Mouse (Mus musculus) hindbrain, embryonic 15.5 days (tissue): Measurements from ENCODE around the gene Adamtsl5. TPM values are rescaled to one million over a fixed set of nuclear protein-coding genes. Genes with fewer than 3 reads are reported as not detected.

ENCODE experiments used
- ATAC-seq: fragments of 200-750 bp; cut with Nextera tagmentation; 2 replicates; pipeline ENCODE4 v1.8.0; 2017; ENCODE audit warnings: low read depth, moderate number of reproducible peaks, moderate TSS enrichment; ENCODE audit not compliant: low FRiP score
- H3K27ac ChIP-seq: fragments of 300-500 bp; sonication (generic); replicated peaks from 2 replicates; pipeline ENCODE4 v1.5.1; 2015; ENCODE audit warnings: mild to moderate bottlenecking, inconsistent platforms
- H3K27me3 ChIP-seq: fragments of 300-500 bp; sonication (generic); 2 replicates; pipeline ENCODE4 v1.6.1; 2015; ENCODE audit warnings: control low read depth, inconsistent platforms
- H3K36me3 ChIP-seq: fragments of 300-500 bp; sonication (generic); 2 replicates; pipeline ENCODE4 v1.6.1; 2015; ENCODE audit warnings: control low read depth, inconsistent platforms
- H3K4me1 ChIP-seq: fragments of 300-500 bp; sonication (generic); replicated peaks from 2 replicates; pipeline ENCODE4 v1.6.1; 2015; ENCODE audit warnings: control low read depth, inconsistent platforms
- H3K4me2 ChIP-seq: fragments of 300-500 bp; sonication (generic); 2 replicates; pipeline ENCODE4 v1.6.1; 2015; ENCODE audit warnings: moderate library complexity, mild to moderate bottlenecking, inconsistent platforms
- H3K4me3 ChIP-seq: fragments of 300-500 bp; sonication (generic); 2 replicates; pipeline ENCODE4 v1.5.1; 2015; ENCODE audit warnings: mild to moderate bottlenecking, inconsistent platforms
- H3K9ac ChIP-seq: fragments of 300-500 bp; sonication (generic); 2 replicates; pipeline ENCODE4 v1.6.1; 2015; ENCODE audit warnings: inconsistent platforms
- H3K9me3 ChIP-seq: fragments of 300-500 bp; sonication (generic); 2 replicates; pipeline ENCODE4 v1.6.1; 2016; ENCODE audit warnings: control low read depth, inconsistent platforms
- WGBS: fragments of 180-500 bp; shearing (Covaris S2); methylation state at CpG from one replicate; pipeline ENCODE4 v1.1.7; 2015; 5-methylcytosine and 5-hydroxymethylcytosine counted together
- polyA plus RNA-seq: library from polyadenylated mRNA; unstranded; fragments of >200 nt; fragmentation: Nextera tagmentation; extraction: Ambion mirVana; gene quantifications from 2 replicates; pipeline ENCODE4 v1.2.1, GENCODE M21; 2015

The Adamtsl5 gene
- polyA plus RNA-seq, 1 experiment from 2014 or later: 1.2 TPM

GRCm38 (mm10) chr10:80385811-80386734 lies 37.9 kb upstream of the Adamtsl5 start:
- Histone ChIP-seq H3K4me1 (peaks cover 42% of the 10 kb centered on the region), H3K9me3 (no peaks in the 10 kb centered on the region), H3K27me3 (no peaks in the 10 kb centered on the region), H3K27ac (peak overlapping the region; percentile 92), H3K4me2 (peak overlapping the region; percentile 89), H3K4me3 (peak overlapping the region; percentile 94), H3K9ac (peak overlapping the region; percentile 98), H3K36me3 (peaks cover 27% of the 10 kb centered on the region)
- peak; percentile 76 for ATAC-seq
- under 1% methylated on average over 34 of the region's 34 CpGs for WGBS

GRCm38 (mm10) chr10:80385310-80385709 lies 37.1 kb upstream of the Adamtsl5 start:
- WGBS: 2% methylated on average over 7 of the region's 7 CpGs
- Histone ChIP-seq H3K4me3 (peak overlapping the region; percentile 94), H3K4me1 (peaks cover 44% of the 10 kb centered on the region), H3K27ac (peak overlapping the region; percentile 92), H3K36me3 (peaks cover 31% of the 10 kb centered on the region), H3K4me2 (peak overlapping the region; percentile 89), H3K9me3 (no peaks in the 10 kb centered on the region), H3K9ac (peak overlapping the region; percentile 98), H3K27me3 (no peaks in the 10 kb centered on the region)
- ATAC-seq: peak; percentile 2; the same call in 1 of the 2 replicates

- Histone ChIP-seq H3K36me3 (peaks cover 34% of the 10 kb centered on the region), H3K27ac (peak overlapping the region; percentile 92; the same call in 1 of the 2 replicates), H3K4me3 (peak overlapping the region; percentile 94), H3K9ac (peak overlapping the region; percentile 98), H3K9me3 (no peaks in the 10 kb centered on the region), H3K4me2 (peak overlapping the region; percentile 89), H3K4me1 (peaks cover 44% of the 10 kb centered on the region), H3K27me3 (no peaks in the 10 kb centered on the region)
- no peak for ATAC-seq
- WGBS: 42% methylated on average over 7 of the region's 7 CpGs
Observed at GRCm38 (mm10) chr10:80384709-80385108, 36.5 kb upstream of the Adamtsl5 start.

GRCm38 (mm10) chr10:80384115-80384639 lies 36.0 kb upstream of the Adamtsl5 start:
- H3K9ac ChIP-seq: peak overlapping the region; percentile 98

GRCm38 (mm10) chr10:80383431-80383830 lies 35.2 kb upstream of the Adamtsl5 start:
- H3K9ac ChIP-seq: 0 out of 2 replicates have a peak overlapping the region, but pooled peaks have one; percentile 13
- no peaks in the 10 kb centered on the region for H3K27me3 ChIP-seq
- H3K36me3 ChIP-seq: peaks cover 42% of the 10 kb centered on the region
- H3K9me3 ChIP-seq: no peaks in the 10 kb centered on the region
- H3K4me1 ChIP-seq: peaks cover 42% of the 10 kb centered on the region
- 53% methylated on average over 4 of the region's 4 CpGs for WGBS
- peak overlapping the region; percentile 94 for H3K4me3 ChIP-seq
- H3K27ac ChIP-seq: no peak overlapping the region
- peak overlapping the region; percentile 89 for H3K4me2 ChIP-seq
- ATAC-seq: no peak

More at GRCm38 (mm10) chr10:80384115-80384639, 36.0 kb upstream of the Adamtsl5 start:
- peak overlapping the region; percentile 92; the same call in 1 of the 2 replicates for H3K27ac ChIP-seq
- WGBS: 79% methylated on average over 4 of the region's 4 CpGs
- H3K4me1 ChIP-seq: peaks cover 44% of the 10 kb centered on the region
- H3K4me2 ChIP-seq: peak overlapping the region; percentile 89
- H3K9me3 ChIP-seq: no peaks in the 10 kb centered on the region
- H3K27me3 ChIP-seq: no peaks in the 10 kb centered on the region
- ATAC-seq: no peak
- peaks cover 40% of the 10 kb centered on the region for H3K36me3 ChIP-seq
- H3K4me3 ChIP-seq: peak overlapping the region; percentile 94

DNA sequence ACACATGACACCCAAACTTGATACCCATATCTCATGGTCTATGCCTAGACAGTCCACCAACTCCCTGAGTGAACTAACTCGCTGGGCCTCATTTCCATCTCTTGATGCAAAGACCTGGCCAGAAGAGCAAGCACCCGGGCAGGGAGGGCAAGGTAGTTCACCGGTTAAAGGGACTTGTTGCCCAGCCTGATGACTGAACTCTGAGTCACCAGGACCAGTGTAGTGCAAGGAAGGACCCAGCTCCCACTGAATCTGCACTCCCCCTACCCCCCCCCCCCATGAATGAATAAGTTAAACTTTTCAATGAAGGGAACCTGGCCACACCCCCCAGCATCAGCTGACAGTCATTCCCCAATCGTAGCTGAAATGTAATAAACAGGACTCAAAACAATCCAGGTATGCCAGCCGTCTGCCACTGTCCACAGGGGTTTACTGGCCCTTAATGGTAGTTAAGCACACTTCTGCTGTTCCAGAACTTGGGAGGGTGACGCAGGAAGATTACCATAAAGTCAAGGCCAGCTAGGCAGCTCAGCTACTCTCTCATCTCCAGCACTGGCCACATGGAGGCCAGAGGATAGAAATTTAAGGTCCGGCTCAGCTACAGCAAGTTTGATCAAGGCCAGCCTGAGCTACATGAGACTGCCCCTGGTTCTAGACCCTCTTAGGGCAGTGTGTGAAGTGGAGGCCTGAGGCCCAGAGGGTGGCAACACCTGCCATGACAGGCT lies 34.6 kb upstream of the Adamtsl5 start:
- Histone ChIP-seq H3K4me2 (peak overlapping the region; percentile 89), H3K4me3 (peak overlapping the region; percentile 94)

DNA sequence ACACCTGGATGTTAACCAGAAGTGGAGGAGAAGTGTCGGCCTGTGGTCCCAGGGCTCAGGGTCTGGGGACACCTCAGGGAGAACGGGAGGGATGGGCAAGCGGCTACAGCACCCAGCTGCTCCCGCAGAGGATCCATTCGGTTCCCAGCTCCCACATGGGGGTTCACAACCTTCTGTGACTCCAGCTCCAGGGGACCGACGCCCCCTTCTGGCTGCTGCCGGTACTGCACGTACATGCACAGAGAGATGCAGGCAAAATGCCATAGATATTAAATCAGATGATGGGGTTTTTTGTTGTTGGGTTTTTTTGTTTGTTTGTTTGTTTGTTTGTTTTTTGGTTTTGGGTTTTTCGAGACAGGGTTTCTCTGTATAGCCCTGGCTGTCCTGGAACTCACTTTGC lies 29.5 kb upstream of the Adamtsl5 start:
- H3K4me2 ChIP-seq: no peak overlapping the region
- WGBS: 57% methylated on average over 10 of the region's 10 CpGs
- H3K4me1 ChIP-seq: peaks cover 6% of the 10 kb centered on the region
- H3K36me3 ChIP-seq: peaks cover 33% of the 10 kb centered on the region
- ATAC-seq: no peak
- no peak overlapping the region for H3K4me3 ChIP-seq
- H3K27ac ChIP-seq: no peak overlapping the region
- no peaks in the 10 kb centered on the region for H3K9me3 ChIP-seq
- H3K27me3 ChIP-seq: no peaks in the 10 kb centered on the region
- no peak overlapping the region for H3K9ac ChIP-seq

More for the DNA sequence above, 34.6 kb upstream of the Adamtsl5 start:
- H3K9ac ChIP-seq: 0 out of 2 replicates have a peak overlapping the region, but pooled peaks have one; percentile 13
- no peak overlapping the region for H3K27ac ChIP-seq
- 75% methylated on average over 7 of the region's 7 CpGs for WGBS
- H3K4me1 ChIP-seq: peaks cover 36% of the 10 kb centered on the region
- H3K36me3 ChIP-seq: peaks cover 42% of the 10 kb centered on the region
- no peaks in the 10 kb centered on the region for H3K27me3 ChIP-seq
- no peak for ATAC-seq
- no peaks in the 10 kb centered on the region for H3K9me3 ChIP-seq

DNA sequence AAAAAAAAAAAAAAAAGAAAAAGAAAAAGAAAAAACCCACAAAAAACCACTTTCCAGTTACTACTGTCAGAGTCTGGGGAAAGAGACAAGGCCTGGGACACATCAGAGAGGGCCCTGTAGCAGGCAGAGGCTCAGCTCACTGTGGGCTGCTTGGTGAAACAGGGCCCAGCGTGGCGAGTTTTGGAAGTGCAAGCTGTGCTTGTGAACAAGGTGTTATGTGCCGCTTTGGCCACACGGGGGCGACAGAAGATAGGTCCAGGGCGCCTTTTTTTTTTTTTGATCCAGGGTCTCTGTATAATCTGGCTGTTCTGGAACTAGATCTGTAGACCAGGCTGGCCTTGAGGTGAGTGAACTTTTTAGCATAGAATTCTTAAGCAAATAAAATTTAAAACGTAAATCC lies 27.9 kb upstream of the Adamtsl5 start:
- Histone ChIP-seq H3K36me3 (peaks cover 19% of the 10 kb centered on the region), H3K9me3 (no peaks in the 10 kb centered on the region), H3K27me3 (no peaks in the 10 kb centered on the region), H3K4me2 (no peak overlapping the region), H3K4me1 (peaks cover 11% of the 10 kb centered on the region), H3K4me3 (no peak overlapping the region), H3K9ac (no peak overlapping the region), H3K27ac (no peak overlapping the region)
- 1% methylated on average over 7 of the region's 7 CpGs for WGBS
- no peak for ATAC-seq

GRCm38 (mm10) chr10:80374063-80374462 lies 25.9 kb upstream of the Adamtsl5 start:
- whole genome bisulfite sequencing: 21% methylated on average over 6 of the region's 6 CpGs
- no peaks in the 10 kb centered on the region for H3K27me3 ChIP-seq
- no peak for ATAC-seq
- no peak overlapping the region for H3K9ac ChIP-seq
- no peak overlapping the region for H3K4me3 ChIP-seq
- H3K4me1 ChIP-seq: peaks cover 10% of the 10 kb centered on the region
- H3K27ac ChIP-seq: no peak overlapping the region
- H3K9me3 ChIP-seq: no peaks in the 10 kb centered on the region
- no peak overlapping the region for H3K4me2 ChIP-seq
- 0 out of 2 replicates have a peak, but pooled peaks cover 1% of the 10 kb centered on the region for H3K36me3 ChIP-seq

GRCm38 (mm10) chr10:80372706-80373105 lies 24.5 kb upstream of the Adamtsl5 start:
- no peaks in the 10 kb centered on the region for H3K36me3 ChIP-seq
- no peak overlapping the region for H3K4me2 ChIP-seq
- H3K27me3 ChIP-seq: no peaks in the 10 kb centered on the region; the same call in 1 of the 2 replicates
- WGBS: 78% methylated on average over 6 of the region's 6 CpGs
- H3K4me3 ChIP-seq: no peak overlapping the region
- H3K9ac ChIP-seq: no peak overlapping the region
- H3K9me3 ChIP-seq: no peaks in the 10 kb centered on the region
- peaks cover 10% of the 10 kb centered on the region for H3K4me1 ChIP-seq
- no peak overlapping the region for H3K27ac ChIP-seq
- no peak for ATAC-seq

DNA sequence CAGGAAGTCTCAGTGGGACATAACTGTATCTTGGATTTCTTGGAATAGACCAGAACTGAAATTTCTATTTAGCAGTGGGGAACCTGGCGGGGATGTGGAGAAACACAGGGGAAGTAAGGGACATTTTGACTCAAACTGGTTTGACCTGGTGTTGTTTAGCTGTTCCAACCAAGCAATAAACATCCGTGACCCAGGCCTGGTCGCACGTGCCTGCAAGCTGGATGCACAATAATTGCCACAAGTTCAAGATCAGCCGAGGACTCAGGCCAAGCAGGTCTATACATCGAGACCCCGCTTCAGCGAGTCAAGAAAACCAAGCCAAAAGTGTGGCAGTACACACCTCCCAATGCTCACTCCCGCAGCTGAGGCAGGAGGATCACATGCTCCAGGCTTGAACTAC lies 23.8 kb upstream of the Adamtsl5 start:
- Histone ChIP-seq H3K27me3 (no peaks in the 10 kb centered on the region; the same call in 1 of the 2 replicates), H3K27ac (peak overlapping the region; percentile 25; the same call in 1 of the 2 replicates), H3K4me1 (peaks cover 10% of the 10 kb centered on the region), H3K9me3 (no peaks in the 10 kb centered on the region), H3K4me2 (peak overlapping the region; percentile 44), H3K9ac (no peak overlapping the region), H3K36me3 (no peaks in the 10 kb centered on the region), H3K4me3 (peak overlapping the region; percentile 27; the same call in 1 of the 2 replicates)
- ATAC-seq: no peak
- WGBS: 48% methylated on average over 9 of the region's 9 CpGs
